Mouse (Mus musculus) G1E (cell line): ENCODE data around the gene Gtf2h3. TPM values are rescaled to one million over a fixed set of nuclear protein-coding genes. Genes with fewer than 3 reads are reported as not detected.

Experiments used
- ATAC-seq: 2 replicates; pipeline ENCODE4 v1.8.0; 2016; ENCODE audit warnings: mild to moderate bottlenecking; ENCODE audit not compliant: insufficient number of reproducible peaks, poor library complexity, low FRiP score, severe bottlenecking; ENCODE audit errors: extremely low read depth
- DNase-seq: peaks from one replicate; pipeline ENCODE4 v3.0.0; 2012; ENCODE audit warnings: low spot score
- H3K27me3 ChIP-seq: 2 replicates; pipeline ENCODE4 v1.6.1; 2012; ENCODE audit warnings: mild to moderate bottlenecking, low read length, inconsistent platforms; ENCODE audit not compliant: insufficient read depth
- H3K36me3 ChIP-seq: replicated peaks from 2 replicates; pipeline ENCODE3; 2012; ENCODE audit warnings: mild to moderate bottlenecking, inconsistent platforms
- H3K4me1 ChIP-seq: 2 replicates; pipeline ENCODE4 v1.6.1; 2012; ENCODE audit warnings: low read depth, low read length, inconsistent platforms, mixed read lengths; ENCODE audit not compliant: insufficient read depth
- H3K4me3 ChIP-seq: 2 replicates; pipeline ENCODE4 v1.5.1; 2012; ENCODE audit warnings: low read depth, mild to moderate bottlenecking, inconsistent platforms, low read length, moderate library complexity, mixed read lengths
- H3K9me3 ChIP-seq: replicated peaks from 2 replicates; pipeline ENCODE4 v1.6.1; 2012; ENCODE audit warnings: inconsistent platforms
- CTCF ChIP-seq: IDR thresholded peaks from 2 replicates; pipeline ENCODE4 v1.5.1; 2012; ENCODE audit warnings: low read depth, low read length, inconsistent platforms, mixed read lengths
- GATA1 ChIP-seq: IDR thresholded peaks from 2 replicates; pipeline ENCODE4 v1.6.1; 2012; ENCODE audit warnings: borderline replicate concordance, low read length, inconsistent platforms, mixed read lengths
- GATA2 ChIP-seq: IDR thresholded peaks from 2 replicates; pipeline ENCODE4 v1.6.1; 2012; ENCODE audit warnings: low read depth, low read length, inconsistent platforms, borderline replicate concordance
- POLR2AphosphoS5 ChIP-seq: IDR thresholded peaks from 2 replicates; pipeline ENCODE4 v1.6.1; 2012; ENCODE audit warnings: low read depth, low read length, inconsistent platforms; ENCODE audit not compliant: insufficient replicate concordance
- TAL1 ChIP-seq: conservative IDR thresholded peaks from 2 replicates; pipeline ENCODE4 v1.6.1; 2012; ENCODE audit warnings: low read depth, low read length, inconsistent platforms, mixed read lengths
- polyA plus RNA-seq: library from polyadenylated mRNA; stranded (reverse); fragments of >175 nt; gene quantifications from 2 replicates; pipeline ENCODE4 v1.2.3, GENCODE M21; 2012
- total RNA-seq, 2 experiments: library from RNA; stranded (forward) in 1 of 2; stranded (reverse) in 1 of 2; fragments of 200-1000 nt in 1 of 2; fragments of >200 nt in 1 of 2; fragmentation: Nextera tagmentation in 1 of 2; gene quantifications; 2 replicates each; pipeline ENCODE4 v1.2.3; 2014 to 2017

Gtf2h3 gene
- total and polyA plus RNA-seq, 3 experiments, result 8.2 to 88.9 (median 78.6) TPM

- Histone ChIP-seq H3K36me3 (no peaks in the 10 kb centered on the region), H3K9me3 (no peaks in the 10 kb centered on the region), H3K27me3 (peaks cover 30% of the 10 kb centered on the region), H3K4me1 (peaks cover 46% of the 10 kb centered on the region), H3K4me3 (no peak overlapping the region)
- no peak for ATAC-seq
- TF ChIP-seq GATA1 (no peak), GATA2 (no peak), CTCF (no peak), POLR2AphosphoS5 (no peak), TAL1 (no peak)
- DNase-seq, result no peak
These were observed 43.9 kb upstream of the Gtf2h3 start for GRCm38 (mm10) chr5:124535016-124535415.

DNA sequence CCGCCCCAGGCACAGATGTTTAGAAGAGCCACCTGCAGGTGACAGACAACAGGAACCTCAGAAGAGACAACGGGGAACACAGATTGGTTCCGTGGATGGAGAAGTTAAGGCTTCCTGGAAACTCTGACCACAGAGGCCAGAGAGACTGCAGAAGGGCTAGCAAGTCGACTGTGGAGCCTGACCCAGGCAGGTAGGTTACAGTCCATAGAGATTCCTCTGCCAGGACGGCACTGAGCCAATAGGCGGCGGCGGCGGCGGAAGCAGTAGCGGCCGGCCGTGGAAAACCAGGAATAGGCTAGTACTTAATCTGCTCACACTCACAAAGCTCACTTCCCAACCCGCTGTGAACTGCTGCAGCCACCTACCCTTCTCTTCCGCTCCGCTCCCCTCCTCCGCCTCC, 42.2 kb upstream of the Gtf2h3 start:
- no peaks in the 10 kb centered on the region for H3K9me3 ChIP-seq
- ATAC-seq (no peak), DNase-seq (no peak)
- peaks cover 31% of the 10 kb centered on the region for H3K4me1 ChIP-seq
- H3K4me3 ChIP-seq, result peak overlapping the region; percentile 61; the same call in 1 of the 2 replicates
- no peak for TF ChIP-seq GATA1
- TF ChIP-seq TAL1, result no peak
- TF ChIP-seq POLR2AphosphoS5, result no peak
- TF ChIP-seq CTCF, result no peak
- no peak for TF ChIP-seq GATA2
- peaks cover under 1% of the 10 kb centered on the region for H3K36me3 ChIP-seq
- H3K27me3 ChIP-seq, result peaks cover 14% of the 10 kb centered on the region

GRCm38 (mm10) chr5:124538813-124539792, 39.8 kb upstream of the Gtf2h3 start:
- ATAC-seq, result peak; percentile 42; the same call in 1 of the 2 replicates

GRCm38 (mm10) chr5:124539905-124540304, 39.0 kb upstream of the Gtf2h3 start:
- no peak for TF ChIP-seq POLR2AphosphoS5
- TF ChIP-seq GATA2, result no peak
- TF ChIP-seq GATA1, result no peak
- TF ChIP-seq TAL1, result no peak
- H3K36me3 ChIP-seq, result peaks cover 30% of the 10 kb centered on the region
- H3K4me3 ChIP-seq, result peak overlapping the region; percentile 90; the same call in 1 of the 2 replicates
- H3K9me3 ChIP-seq, result no peaks in the 10 kb centered on the region
- peaks cover 5% of the 10 kb centered on the region; the same call in 1 of the 2 replicates for H3K27me3 ChIP-seq
- no peak for DNase-seq
- ATAC-seq, result no peak
- peaks cover 49% of the 10 kb centered on the region for H3K4me1 ChIP-seq

More at GRCm38 (mm10) chr5:124538813-124539792, 39.8 kb upstream of the Gtf2h3 start:
- peak; percentile 54 for DNase-seq
- Histone ChIP-seq H3K4me3 (no peak overlapping the region), H3K9me3 (no peaks in the 10 kb centered on the region), H3K4me1 (peaks cover 45% of the 10 kb centered on the region), H3K36me3 (peaks cover 22% of the 10 kb centered on the region), H3K27me3 (peaks cover 5% of the 10 kb centered on the region; the same call in 1 of the 2 replicates)
- TF ChIP-seq GATA2, result no peak
- 0 out of 2 replicates have a peak, but pooled peaks have one; percentile 1 for TF ChIP-seq CTCF

DNA sequence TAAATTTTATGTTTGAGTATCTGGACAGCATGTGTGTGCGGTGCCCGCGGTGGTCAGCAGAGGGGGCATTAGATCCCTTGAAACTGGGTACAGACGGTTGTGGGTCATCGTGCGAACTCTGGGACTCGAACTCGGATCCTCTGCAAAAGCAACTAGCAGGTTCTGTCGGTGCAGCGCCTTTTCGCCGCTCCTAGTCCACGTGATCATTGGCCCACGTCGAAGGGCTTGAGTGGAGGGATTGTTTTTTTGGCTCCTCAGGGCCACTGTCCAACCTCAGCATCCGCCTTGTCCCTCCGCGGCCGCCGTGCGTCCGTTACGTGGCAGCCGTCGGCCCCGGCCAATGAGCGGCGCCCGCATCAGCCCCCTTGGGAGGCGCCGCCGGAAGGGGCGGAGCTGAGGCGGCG, 38.6 kb upstream of the Gtf2h3 start, which contains the start of gene Tmed2:
Gene Tmed2, plus strand, starts transcription at position 313 of the 404 bp plus-strand sequence.
- TF ChIP-seq POLR2AphosphoS5, result no peak
- no peak for TF ChIP-seq GATA1
- TF ChIP-seq TAL1, result no peak
- TF ChIP-seq CTCF, result no peak
- no peak for TF ChIP-seq GATA2
- H3K36me3 ChIP-seq, result peaks cover 35% of the 10 kb centered on the region
- H3K9me3 ChIP-seq, result no peaks in the 10 kb centered on the region
- peaks cover 48% of the 10 kb centered on the region for H3K4me1 ChIP-seq
- peak within 1 kb of the TSS; percentile 90 for H3K4me3 ChIP-seq
- DNase-seq, result peak; percentile 99
- peaks cover 5% of the 10 kb centered on the region; the same call in 1 of the 2 replicates for H3K27me3 ChIP-seq
- peak; percentile 73 for ATAC-seq

- ATAC-seq, result no peak
- TF ChIP-seq POLR2AphosphoS5 (no peak), TAL1 (no peak), GATA2 (no peak), GATA1 (no peak), CTCF (no peak)
- Histone ChIP-seq H3K4me3 (peak overlapping the region; percentile 90), H3K36me3 (peaks cover 41% of the 10 kb centered on the region), H3K9me3 (no peaks in the 10 kb centered on the region), H3K27me3 (peaks cover 5% of the 10 kb centered on the region; the same call in 1 of the 2 replicates), H3K4me1 (peaks cover 44% of the 10 kb centered on the region)
- peak; percentile 35 for DNase-seq
These were observed 37.9 kb upstream of the Gtf2h3 start for GRCm38 (mm10) chr5:124540905-124541601.
